Mouse (Mus musculus) neural tube, embryonic 15.5 days (tissue): ENCODE measurements around the gene Mup4. TPM values are rescaled to one million over a fixed set of nuclear protein-coding genes. Genes with fewer than 3 reads are reported as not detected.

Source experiments
- ATAC-seq: fragments of 200-750 bp; cut with Nextera tagmentation; 2 replicates; pipeline ENCODE4 v1.8.0; 2017; ENCODE audit warnings: mild to moderate bottlenecking, moderate TSS enrichment, moderate library complexity; ENCODE audit not compliant: low FRiP score
- H3K27ac ChIP-seq: fragments of 300-500 bp; sonication (generic); replicated peaks from 2 replicates; pipeline ENCODE4 v1.5.1; 2015; ENCODE audit warnings: mild to moderate bottlenecking, inconsistent platforms
- H3K27me3 ChIP-seq: fragments of 300-500 bp; sonication (generic); replicated peaks from 2 replicates; pipeline ENCODE4 v1.6.1; 2015; ENCODE audit warnings: inconsistent platforms
- H3K36me3 ChIP-seq: fragments of 300-500 bp; sonication (generic); 2 replicates; pipeline ENCODE4 v1.6.1; 2015; ENCODE audit warnings: inconsistent platforms
- H3K4me1 ChIP-seq: fragments of 300-500 bp; sonication (generic); 2 replicates; pipeline ENCODE4 v1.6.1; 2015; ENCODE audit warnings: inconsistent platforms
- H3K4me2 ChIP-seq: fragments of 300-500 bp; sonication (generic); 2 replicates; pipeline ENCODE4 v1.6.1; 2015; ENCODE audit warnings: inconsistent platforms, mild to moderate bottlenecking, moderate library complexity
- H3K4me3 ChIP-seq: fragments of 300-500 bp; sonication (generic); replicated peaks from 2 replicates; pipeline ENCODE4 v1.5.1; 2015; ENCODE audit warnings: mild to moderate bottlenecking, inconsistent platforms
- H3K9ac ChIP-seq: fragments of 300-500 bp; sonication (generic); replicated peaks from 2 replicates; pipeline ENCODE4 v1.6.1; 2015; ENCODE audit warnings: mild to moderate bottlenecking, inconsistent platforms
- H3K9me3 ChIP-seq: fragments of 300-500 bp; sonication (generic); replicated peaks from 2 replicates; pipeline ENCODE4 v1.6.1; 2016; ENCODE audit warnings: inconsistent platforms
- WGBS: fragments of 180-500 bp; shearing (Covaris S2); methylation state at CpG from one replicate; pipeline ENCODE4 v1.1.7; 2015; ENCODE audit warnings: mixed read lengths; 5-methylcytosine and 5-hydroxymethylcytosine counted together
- polyA plus RNA-seq: library from polyadenylated mRNA; unstranded; fragments of >200 nt; fragmentation: Nextera tagmentation; extraction: Ambion mirVana; gene quantifications from 2 replicates; pipeline ENCODE4 v1.2.1, GENCODE M21; 2015

Gene Mup4
- polyA plus RNA-seq, 1 experiment from 2014 or later, result not detected

DNA sequence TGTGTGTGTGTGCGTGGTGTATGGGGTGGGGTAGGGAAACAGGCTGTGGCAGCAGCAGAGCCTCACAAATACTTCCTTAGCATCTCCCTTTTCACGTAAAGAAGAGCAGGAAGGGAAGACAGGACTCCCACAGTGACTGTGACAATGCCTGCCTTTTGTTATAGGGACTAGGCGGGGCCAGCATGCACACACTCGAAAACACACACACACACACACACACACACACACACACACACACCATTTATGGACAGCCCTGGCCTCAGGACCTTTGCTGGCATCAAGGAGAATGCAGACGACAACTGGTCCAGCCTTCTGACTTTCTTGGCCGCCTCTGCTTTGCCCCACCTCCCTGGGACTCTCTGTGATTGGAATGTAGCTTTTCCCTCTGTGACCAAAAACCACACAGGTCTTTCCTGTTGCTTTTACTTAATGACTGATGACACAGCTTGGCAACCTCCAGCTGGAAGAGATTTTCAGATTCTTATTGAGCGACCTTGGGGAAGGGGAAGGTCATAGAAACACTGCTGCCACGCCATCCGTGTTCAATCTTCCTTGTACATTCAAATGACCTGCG lies 52.8 kb downstream of the Mup4 start:
- no peaks in the 10 kb centered on the region for H3K36me3 ChIP-seq
- ATAC-seq, result no peak
- H3K27me3 ChIP-seq, result no peaks in the 10 kb centered on the region
- no peak overlapping the region for H3K9ac ChIP-seq
- 55% methylated on average over 10 of the region's 10 CpGs for WGBS
- no peaks in the 10 kb centered on the region for H3K9me3 ChIP-seq
- H3K4me1 ChIP-seq, result no peaks in the 10 kb centered on the region
- H3K4me3 ChIP-seq, result no peak overlapping the region
- no peak overlapping the region for H3K27ac ChIP-seq
- no peak overlapping the region for H3K4me2 ChIP-seq

DNA sequence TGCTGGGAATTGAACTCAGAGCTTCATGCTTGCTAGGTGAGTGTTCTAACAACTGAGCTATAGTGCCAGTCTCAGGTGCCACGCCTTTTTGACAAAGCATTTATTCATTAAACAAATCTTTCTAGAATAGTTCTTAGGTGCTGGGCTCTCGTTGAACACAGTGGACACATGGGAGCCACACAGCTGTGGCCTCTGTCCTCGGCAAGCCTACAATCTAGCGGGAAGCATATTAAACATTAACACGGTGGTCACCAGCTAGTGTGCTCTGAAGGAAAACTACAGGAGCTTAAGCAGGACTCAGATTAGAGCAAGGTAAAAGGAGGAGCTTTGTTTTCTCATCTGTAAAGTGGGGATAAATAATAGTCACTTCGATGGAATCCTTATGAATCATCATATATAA lies 53.4 kb downstream of the Mup4 start:
- H3K4me3 ChIP-seq, result no peak overlapping the region
- no peaks in the 10 kb centered on the region for H3K4me1 ChIP-seq
- 86% methylated on average over 6 of the region's 6 CpGs for WGBS
- no peaks in the 10 kb centered on the region for H3K27me3 ChIP-seq
- ATAC-seq, result no peak
- H3K9me3 ChIP-seq, result no peaks in the 10 kb centered on the region
- no peak overlapping the region for H3K27ac ChIP-seq
- no peak overlapping the region for H3K9ac ChIP-seq
- H3K4me2 ChIP-seq, result no peak overlapping the region
- no peaks in the 10 kb centered on the region for H3K36me3 ChIP-seq

Other genes with a start within 250 kb of the Mup4 start
- gene Inip, start 159.1 kb downstream of the Mup4 start, polyA plus RNA-seq, result 48.9 and 53.3 TPM in 2 replicates
- 17.8 and 22.5 TPM in 2 replicates for gene Snx30, start 154.9 kb downstream of the Mup4 start, polyA plus RNA-seq
- gene Slc46a2, start 45.7 kb downstream of the Mup4 start, polyA plus RNA-seq, result 0.09 and 21.1 TPM in 2 replicates
- gene Mup6, start 3.6 kb upstream of the Mup4 start, polyA plus RNA-seq, result not detected in 2 replicates
- not detected in 2 replicates for gene Mup7, start 109.8 kb upstream of the Mup4 start, polyA plus RNA-seq
- gene Mup2, start 193.6 kb upstream of the Mup4 start, polyA plus RNA-seq, result not detected in 2 replicates